Mouse (Mus musculus) lung, embryonic 14.5 days (tissue): ENCODE measurements around the gene Hdac1. TPM values are rescaled to one million over a fixed set of nuclear protein-coding genes. Genes with fewer than 3 reads are reported as not detected.
A peak's percentile ranks its signal among the peaks of the same experiment; 100 is the strongest.

Experiments used
- ATAC-seq: fragments of 200-750 bp; cut with Nextera tagmentation; 2 replicates; pipeline ENCODE4 v1.8.0; 2017; ENCODE audit warnings: mild to moderate bottlenecking, moderate TSS enrichment, moderate library complexity; ENCODE audit not compliant: insufficient read depth
- DNase-seq: peaks from one replicate; pipeline ENCODE4 v3.0.0-alpha.2; 2015
- H3K27ac ChIP-seq: fragments of 300-500 bp; sonication (generic); 2 replicates; pipeline ENCODE4 v1.5.1; 2014; ENCODE audit warnings: low read depth, mild to moderate bottlenecking, moderate library complexity
- H3K27me3 ChIP-seq: fragments of 300-500 bp; sonication (generic); 2 replicates; pipeline ENCODE4 v1.6.1; 2014; ENCODE audit warnings: low read length, control low read depth; ENCODE audit not compliant: insufficient read depth
- H3K36me3 ChIP-seq: fragments of 300-500 bp; sonication (generic); 2 replicates; pipeline ENCODE4 v1.6.1; 2014; ENCODE audit warnings: control low read depth; ENCODE audit not compliant: insufficient read depth
- H3K4me1 ChIP-seq: fragments of 300-500 bp; sonication (generic); 2 replicates; pipeline ENCODE4 v1.6.1; 2014; ENCODE audit warnings: antibody characterized with exemption, control low read depth; ENCODE audit not compliant: insufficient read depth
- H3K4me2 ChIP-seq: fragments of 300-500 bp; sonication (generic); 2 replicates; pipeline ENCODE4 v1.6.1; 2014; ENCODE audit warnings: mild to moderate bottlenecking
- H3K4me3 ChIP-seq: fragments of 300-500 bp; sonication (generic); 2 replicates; pipeline ENCODE4 v1.5.1; 2014; ENCODE audit warnings: low read depth, low read length
- H3K9ac ChIP-seq: fragments of 300-500 bp; sonication (generic); 2 replicates; pipeline ENCODE4 v1.6.1; 2014
- H3K9me3 ChIP-seq: fragments of 300-500 bp; sonication (generic); 2 replicates; pipeline ENCODE4 v1.6.1; 2016; ENCODE audit warnings: low read depth, low read length, control low read depth
- CTCF ChIP-seq: IDR thresholded peaks from 2 replicates; pipeline ENCODE4 v1.5.1; 2016; ENCODE audit warnings: antibody characterized with exemption, low read depth
- WGBS: fragments of 180-500 bp; shearing (Covaris S2); extraction: QIAGEN DNeasy Blood & Tissue Kit; methylation state at CpG from one replicate; pipeline ENCODE4 v1.1.7; 2014; 5-methylcytosine and 5-hydroxymethylcytosine counted together
- polyA plus RNA-seq: library from polyadenylated mRNA; unstranded; fragments of >200 nt; fragmentation: Nextera tagmentation; extraction: Ambion mirVana; gene quantifications from 2 replicates; pipeline ENCODE4 v1.2.1, GENCODE M21; 2014

The Hdac1 gene
- polyA plus RNA-seq, 1 experiment from 2014 or later, result 243 TPM

DNA sequence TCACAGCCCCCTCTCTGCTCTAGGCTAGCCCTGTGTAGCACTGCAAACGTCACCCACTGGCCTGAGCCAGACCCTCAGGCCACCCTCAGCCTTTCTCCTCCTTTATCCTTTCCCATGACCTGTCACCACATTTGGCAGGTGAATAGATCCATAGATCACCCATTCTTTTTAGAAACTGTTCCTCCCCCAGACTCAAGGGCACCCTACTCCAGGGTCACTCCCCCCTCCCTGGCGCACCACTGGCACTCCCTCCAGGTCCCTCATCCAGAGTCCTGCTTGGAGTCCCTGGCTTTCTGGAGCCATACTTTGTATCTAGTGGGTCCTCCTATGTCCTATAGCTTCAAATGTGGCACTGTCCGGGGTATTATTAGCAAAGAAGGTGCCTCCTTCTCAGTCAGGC is 37.0 kb downstream of the Hdac1 start:
- H3K9ac ChIP-seq, result no peak overlapping the region
- ATAC-seq, result no peak
- no peak overlapping the region for H3K4me3 ChIP-seq
- TF ChIP-seq CTCF, result no peak
- no peaks in the 10 kb centered on the region for H3K9me3 ChIP-seq
- no peak overlapping the region for H3K27ac ChIP-seq
- H3K36me3 ChIP-seq, result no peaks in the 10 kb centered on the region
- 77% methylated on average over 3 of the region's 3 CpGs for WGBS
- no peaks in the 10 kb centered on the region for H3K4me1 ChIP-seq
- no peak for DNase-seq
- no peaks in the 10 kb centered on the region for H3K27me3 ChIP-seq
- H3K4me2 ChIP-seq, result no peak overlapping the region

DNA sequence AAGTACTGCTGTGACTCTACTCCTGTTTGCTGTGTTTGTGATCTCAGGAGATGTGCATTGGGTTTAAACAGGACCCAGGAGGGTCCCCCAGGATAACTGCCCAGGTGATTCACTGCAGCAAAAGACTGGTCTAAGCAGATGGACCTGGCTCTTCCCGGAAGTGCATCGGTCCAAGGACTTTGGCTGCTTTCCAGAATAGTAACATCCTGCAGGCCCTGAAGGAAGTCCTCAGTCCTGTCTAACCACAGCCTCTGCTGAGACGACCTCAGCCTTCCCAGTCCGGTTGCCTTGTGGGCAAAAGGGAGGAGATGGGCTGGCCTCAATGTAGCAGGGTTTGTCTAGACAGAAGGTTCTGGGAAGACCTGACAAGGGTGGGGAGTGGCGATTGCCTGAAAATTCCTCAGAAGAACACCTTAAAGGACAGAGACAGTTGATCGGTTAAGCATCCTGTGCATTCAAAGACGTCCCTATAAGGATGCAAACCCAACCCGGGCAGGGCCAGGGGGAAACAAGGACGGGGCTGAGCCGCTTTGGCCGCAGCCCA is 39.5 kb downstream of the Hdac1 start:
- 55% methylated on average over 11 of the region's 11 CpGs for WGBS
- no peak overlapping the region for H3K27ac ChIP-seq
- DNase-seq (peak; percentile 62), ATAC-seq (no peak)
- TF ChIP-seq CTCF, result no peak
- H3K4me3 ChIP-seq, result no peak overlapping the region
- no peak overlapping the region for H3K4me2 ChIP-seq
- no peaks in the 10 kb centered on the region for H3K27me3 ChIP-seq
- no peaks in the 10 kb centered on the region for H3K9me3 ChIP-seq
- H3K9ac ChIP-seq, result no peak overlapping the region
- no peaks in the 10 kb centered on the region for H3K36me3 ChIP-seq
- no peaks in the 10 kb centered on the region for H3K4me1 ChIP-seq

DNA sequence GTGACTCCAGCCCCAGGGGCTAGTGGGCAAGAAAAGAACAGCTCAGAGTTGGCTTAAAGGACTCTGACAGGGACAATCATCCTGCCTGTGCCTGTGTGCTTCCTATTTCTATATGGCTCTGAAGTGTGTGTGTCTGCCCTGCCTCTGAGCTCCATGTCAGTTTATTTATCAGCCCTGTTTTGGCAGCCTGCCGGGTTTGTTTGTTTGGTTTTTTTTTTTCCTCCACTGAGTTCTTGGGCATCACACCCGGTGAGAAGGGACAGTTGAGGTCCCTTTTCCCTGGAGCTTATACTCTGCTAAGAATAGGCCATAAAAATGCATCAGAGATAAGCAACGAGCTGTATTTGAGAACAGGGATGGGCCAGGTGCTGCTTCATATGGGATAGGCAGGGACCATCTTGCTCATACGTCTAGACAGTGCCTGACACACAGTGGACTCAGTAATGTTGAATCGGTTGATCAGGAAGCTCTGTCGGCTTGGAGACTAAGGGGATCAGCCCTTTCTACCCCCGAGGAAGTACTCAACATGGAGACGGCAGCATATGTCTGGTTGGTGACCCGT is 40.1 kb downstream of the Hdac1 start:
- 46% methylated on average over 9 of the region's 9 CpGs for WGBS
- no peak for TF ChIP-seq CTCF
- Histone ChIP-seq H3K36me3 (no peaks in the 10 kb centered on the region), H3K27me3 (no peaks in the 10 kb centered on the region), H3K9me3 (no peaks in the 10 kb centered on the region), H3K4me2 (no peak overlapping the region), H3K27ac (no peak overlapping the region), H3K4me1 (no peaks in the 10 kb centered on the region), H3K9ac (no peak overlapping the region), H3K4me3 (no peak overlapping the region)
- ATAC-seq (no peak), DNase-seq (peak; percentile 40)

DNA sequence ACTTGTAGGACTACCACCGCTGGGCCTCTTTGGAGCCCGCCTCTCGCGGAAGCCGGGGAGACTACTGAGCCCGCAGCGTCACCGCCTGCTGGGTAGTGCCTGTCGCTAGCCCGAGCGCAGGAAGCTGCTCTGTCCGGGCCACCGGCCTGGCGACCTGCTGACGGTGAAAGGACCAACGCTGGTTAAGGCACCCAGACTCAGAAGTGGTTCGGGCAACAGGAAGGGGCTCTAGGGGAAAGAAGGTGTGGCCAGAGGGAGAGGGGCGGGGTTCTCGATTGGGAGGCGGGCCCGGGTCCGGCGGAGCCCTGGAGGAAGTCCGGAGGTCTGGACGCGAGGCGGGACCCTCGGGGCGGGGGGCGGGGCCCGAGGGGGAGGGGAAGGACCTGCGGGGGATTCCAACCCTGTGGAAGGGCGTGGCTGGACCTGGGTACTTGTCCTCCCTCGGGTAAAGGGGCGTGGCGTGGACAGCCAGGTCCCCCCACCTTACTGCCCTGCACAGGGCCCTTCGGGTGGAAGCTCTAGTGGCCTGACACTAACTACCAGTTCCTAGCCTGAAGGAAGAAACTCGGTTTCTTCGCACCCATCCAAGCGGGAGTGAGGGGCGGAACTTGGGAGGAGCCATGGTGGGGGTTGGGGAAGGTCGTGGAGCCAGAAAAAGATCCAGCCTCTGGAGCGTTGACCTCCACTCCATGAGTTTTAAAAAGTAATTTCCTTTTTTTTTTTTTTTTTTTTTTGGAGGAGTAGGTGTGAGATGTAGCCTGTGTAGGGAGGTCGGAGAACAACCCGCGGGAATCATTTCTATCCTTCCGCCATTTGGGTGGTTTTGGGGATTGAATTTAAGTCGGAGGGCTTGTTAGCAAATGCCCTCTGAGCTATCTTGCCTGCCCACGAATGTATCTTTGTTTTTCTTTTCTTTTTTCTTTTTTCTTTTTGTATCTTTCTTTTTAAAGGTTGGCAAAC is 41.6 kb downstream of the Hdac1 start:
- H3K9me3 ChIP-seq, result no peaks in the 10 kb centered on the region
- H3K27ac ChIP-seq, result peak overlapping the region; percentile 93
- peak overlapping the region; percentile 48 for H3K4me3 ChIP-seq
- WGBS, result 1% methylated on average over 49 of the region's 49 CpGs
- peak; percentile 94 for ATAC-seq
- H3K27me3 ChIP-seq, result no peaks in the 10 kb centered on the region
- H3K4me1 ChIP-seq, result no peaks in the 10 kb centered on the region
- peak overlapping the region; percentile 76 for H3K4me2 ChIP-seq
- no peaks in the 10 kb centered on the region for H3K36me3 ChIP-seq
- H3K9ac ChIP-seq, result peak overlapping the region; percentile 71
- peak; percentile 94 for DNase-seq
- no peak for TF ChIP-seq CTCF

DNA sequence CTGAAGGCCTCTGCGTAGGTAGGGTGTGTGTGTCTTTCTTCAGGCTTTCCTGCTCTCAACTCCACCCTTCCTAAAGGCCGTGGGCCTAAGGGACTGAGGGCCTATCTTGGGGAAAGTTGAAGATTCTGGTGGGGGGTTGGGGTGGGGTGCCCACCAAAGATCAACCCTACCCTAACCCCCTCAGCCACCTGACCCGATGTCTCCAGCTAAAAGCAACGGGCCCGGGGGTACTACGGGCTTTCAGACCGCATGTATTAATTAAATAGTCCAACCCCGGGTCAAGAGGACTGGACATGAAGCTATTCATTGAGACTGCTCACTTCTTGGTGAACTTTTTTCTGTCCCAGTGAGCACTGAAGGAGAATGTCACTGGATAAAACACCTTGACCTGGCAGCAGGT is 42.5 kb downstream of the Hdac1 start:
- H3K27me3 ChIP-seq, result no peaks in the 10 kb centered on the region
- peak overlapping the region; percentile 93 for H3K27ac ChIP-seq
- TF ChIP-seq CTCF, result no peak
- no peaks in the 10 kb centered on the region for H3K4me1 ChIP-seq
- no peaks in the 10 kb centered on the region for H3K36me3 ChIP-seq
- ATAC-seq (peak; percentile 0; the same call in 1 of the 2 replicates), DNase-seq (no peak)
- WGBS, result 76% methylated on average over 8 of the region's 8 CpGs
- H3K4me2 ChIP-seq, result peak overlapping the region; percentile 76
- H3K9ac ChIP-seq, result no peak overlapping the region
- no peaks in the 10 kb centered on the region for H3K9me3 ChIP-seq
- peak overlapping the region; percentile 48; the same call in 1 of the 2 replicates for H3K4me3 ChIP-seq

DNA sequence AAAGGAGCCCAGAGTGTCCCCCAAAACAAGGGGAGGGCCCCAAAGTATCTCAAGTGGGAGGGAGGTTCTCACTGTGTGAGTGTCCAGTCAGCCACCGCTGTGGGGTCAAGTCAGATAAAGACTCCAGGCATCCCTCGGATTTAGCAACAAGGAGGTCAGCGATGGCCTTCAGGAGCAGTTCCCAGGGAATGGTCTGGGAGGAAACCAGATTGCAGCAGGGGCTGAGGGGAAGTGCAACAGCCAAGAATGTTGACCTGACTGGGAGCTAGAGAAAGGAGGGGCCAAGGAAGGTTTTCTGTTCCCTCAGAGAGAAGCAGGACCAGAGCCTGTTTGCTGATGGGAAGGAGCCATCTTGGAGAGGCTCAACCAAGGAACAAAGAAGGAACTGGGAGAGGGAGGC is 43.6 kb downstream of the Hdac1 start:
- Histone ChIP-seq H3K4me2 (no peak overlapping the region), H3K36me3 (no peaks in the 10 kb centered on the region), H3K4me1 (no peaks in the 10 kb centered on the region), H3K9ac (no peak overlapping the region), H3K9me3 (no peaks in the 10 kb centered on the region), H3K27ac (no peak overlapping the region), H3K4me3 (no peak overlapping the region), H3K27me3 (no peaks in the 10 kb centered on the region)
- TF ChIP-seq CTCF, result no peak
- WGBS, result 68% methylated on average over 3 of the region's 3 CpGs
- DNase-seq (no peak), ATAC-seq (no peak)

DNA sequence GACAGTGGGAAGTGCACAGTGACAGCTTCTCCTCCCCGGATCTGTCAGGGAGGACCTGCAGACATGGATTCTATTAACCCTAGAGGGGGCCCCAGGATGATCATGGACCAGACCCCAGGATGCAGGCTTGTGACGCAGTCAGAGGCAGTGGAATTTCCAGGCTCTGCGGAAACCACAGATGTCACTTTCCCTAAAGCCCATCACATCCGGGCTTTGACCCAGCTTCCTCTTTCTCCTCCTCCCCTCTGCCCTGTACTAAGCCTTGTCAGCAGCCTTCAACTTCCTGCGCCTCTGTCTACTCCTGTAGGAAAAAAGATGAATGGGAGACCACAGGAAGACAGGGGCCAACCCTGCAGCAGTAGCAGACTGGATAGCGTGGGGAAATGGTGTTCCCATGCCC is 45.9 kb downstream of the Hdac1 start:
- DNase-seq, result peak; percentile 69
- 26% methylated on average over 6 of the region's 6 CpGs for WGBS

More for the DNA sequence above, 45.9 kb downstream of the Hdac1 start:
- H3K36me3 ChIP-seq, result no peaks in the 10 kb centered on the region
- peak; percentile 26; the same call in 1 of the 2 replicates for ATAC-seq
- no peaks in the 10 kb centered on the region for H3K9me3 ChIP-seq
- TF ChIP-seq CTCF, result no peak
- H3K4me2 ChIP-seq, result peak overlapping the region; percentile 5
- peak overlapping the region; percentile 74 for H3K27ac ChIP-seq
- H3K4me3 ChIP-seq, result no peak overlapping the region
- H3K9ac ChIP-seq, result 0 out of 2 replicates have a peak overlapping the region, but pooled peaks have one; percentile 2
- H3K4me1 ChIP-seq, result no peaks in the 10 kb centered on the region
- H3K27me3 ChIP-seq, result peaks cover 5% of the 10 kb centered on the region
